Mouse (Mus musculus) hindbrain, embryonic 16.5 days (tissue): ENCODE measurements around the gene Meis2. TPM values are rescaled to one million over a fixed set of nuclear protein-coding genes. Genes with fewer than 3 reads are reported as not detected.

Experiments used
- ATAC-seq: fragments of 200-750 bp; cut with Nextera tagmentation; 2 replicates; pipeline ENCODE4 v1.8.0; 2017; ENCODE audit warnings: moderate TSS enrichment, moderate library complexity
- H3K27ac ChIP-seq: fragments of 300-500 bp; sonication (generic); 2 replicates; pipeline ENCODE4 v1.5.1; 2014; ENCODE audit warnings: low read depth, mild to moderate bottlenecking, control low read depth, low read length, moderate library complexity
- H3K27me3 ChIP-seq: fragments of 300-500 bp; sonication (generic); replicated peaks from 2 replicates; pipeline ENCODE4 v1.6.1; 2014; ENCODE audit warnings: low read length; ENCODE audit not compliant: control insufficient read depth, insufficient read depth
- H3K36me3 ChIP-seq: fragments of 300-500 bp; sonication (generic); 2 replicates; pipeline ENCODE4 v1.6.1; 2014; ENCODE audit warnings: mild to moderate bottlenecking, low read length, moderate library complexity, mixed read lengths; ENCODE audit not compliant: control insufficient read depth, insufficient read depth
- H3K4me1 ChIP-seq: fragments of 300-500 bp; sonication (generic); 2 replicates; pipeline ENCODE4 v1.6.1; 2014; ENCODE audit warnings: low read depth, low read length; ENCODE audit not compliant: control insufficient read depth, insufficient read depth
- H3K4me2 ChIP-seq: fragments of 300-500 bp; sonication (generic); 2 replicates; pipeline ENCODE4 v1.6.1; 2014; ENCODE audit warnings: mild to moderate bottlenecking, low read length, control low read depth, moderate library complexity
- H3K4me3 ChIP-seq: fragments of 300-500 bp; sonication (generic); 2 replicates; pipeline ENCODE4 v1.5.1; 2014; ENCODE audit warnings: mild to moderate bottlenecking, low read length, control low read depth, moderate library complexity
- H3K9ac ChIP-seq: fragments of 300-500 bp; sonication (generic); 2 replicates; pipeline ENCODE4 v1.6.1; 2014; ENCODE audit warnings: low read depth, mild to moderate bottlenecking, control low read depth, low read length, moderate library complexity
- H3K9me3 ChIP-seq: fragments of 300-500 bp; sonication (generic); 2 replicates; pipeline ENCODE4 v1.6.1; 2014; ENCODE audit warnings: mild to moderate bottlenecking, low read length, moderate library complexity; ENCODE audit not compliant: control insufficient read depth
- WGBS: fragments of 180-500 bp; shearing (Covaris S2); extraction: QIAGEN DNeasy Blood & Tissue Kit; methylation state at CpG from one replicate; pipeline ENCODE4 v1.1.7; 2014; 5-methylcytosine and 5-hydroxymethylcytosine counted together
- polyA plus RNA-seq: library from polyadenylated mRNA; unstranded; fragments of >200 nt; fragmentation: Nextera tagmentation; extraction: Ambion mirVana; gene quantifications from 2 replicates; pipeline ENCODE4 v1.2.1, GENCODE M21; 2015

Gene Meis2
- polyA plus RNA-seq, 1 experiment from 2014 or later, result 128 TPM

DNA sequence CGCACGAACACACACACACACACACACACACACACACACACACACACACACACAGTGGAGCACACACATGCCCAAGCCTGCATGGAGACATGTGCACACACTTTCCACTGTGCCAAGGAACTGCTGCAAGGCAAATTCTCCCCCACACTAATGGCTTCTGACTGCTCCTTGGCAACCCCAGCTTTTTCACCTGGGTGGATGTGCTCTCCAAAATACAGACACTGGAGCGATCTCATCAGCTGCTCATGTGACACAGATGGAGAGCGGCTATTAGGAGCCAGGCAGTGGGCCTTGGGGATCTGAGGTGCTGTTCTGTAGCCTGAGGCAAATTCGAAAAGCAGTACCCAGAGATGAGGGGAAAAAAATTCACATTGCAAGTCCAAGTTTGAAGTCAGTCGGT is 63.3 kb downstream of the Meis2 start:
- no peaks in the 10 kb centered on the region for H3K9me3 ChIP-seq
- no peak overlapping the region for H3K9ac ChIP-seq
- no peaks in the 10 kb centered on the region for H3K27me3 ChIP-seq
- no peak overlapping the region; the same call in 1 of the 2 replicates for H3K27ac ChIP-seq
- no peak overlapping the region for H3K4me2 ChIP-seq
- no peaks in the 10 kb centered on the region for H3K36me3 ChIP-seq
- no peak overlapping the region for H3K4me3 ChIP-seq
- peak; percentile 37; the same call in 1 of the 2 replicates for ATAC-seq
- 44% methylated on average over 6 of the region's 6 CpGs for WGBS
- H3K4me1 ChIP-seq, result peaks cover 18% of the 10 kb centered on the region

DNA sequence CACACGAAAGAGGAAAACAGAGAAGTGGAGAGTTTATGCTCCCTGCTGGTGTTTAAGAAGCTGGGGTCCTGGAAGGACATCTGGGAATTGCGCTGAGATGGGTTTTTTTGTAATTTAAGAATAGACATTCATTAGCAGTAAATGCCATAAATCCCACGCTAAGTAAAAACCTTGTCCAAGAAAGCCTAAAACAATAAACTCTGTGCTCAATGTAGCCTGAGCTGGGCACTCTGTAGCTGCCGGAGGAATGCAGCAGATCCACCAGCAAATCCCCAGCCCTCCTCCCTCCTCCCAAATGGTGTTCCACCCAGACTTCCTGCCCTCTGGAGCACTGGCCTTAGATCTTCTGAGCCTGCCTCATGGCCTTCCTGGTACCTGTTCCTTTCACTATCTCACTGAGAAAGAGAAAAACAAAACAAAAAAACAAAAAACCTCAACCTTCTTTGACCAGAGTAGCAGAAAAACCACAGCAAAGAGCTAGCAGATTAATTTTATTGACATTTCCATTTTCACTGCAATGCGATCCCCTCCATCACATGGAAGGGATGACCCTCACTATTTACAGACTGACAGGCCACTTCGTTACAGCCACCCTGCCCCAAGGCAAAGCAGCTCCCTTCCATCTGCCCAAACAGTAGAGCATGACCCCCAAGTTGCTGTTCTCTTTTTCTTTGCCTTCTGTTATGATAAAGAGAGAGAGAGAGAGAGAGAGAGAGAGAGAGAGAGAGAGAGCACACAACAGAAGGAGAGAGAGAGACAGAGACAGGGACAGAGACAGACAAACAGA is 64.1 kb downstream of the Meis2 start:
- H3K27me3 ChIP-seq, result no peaks in the 10 kb centered on the region
- H3K9ac ChIP-seq, result no peak overlapping the region
- H3K4me2 ChIP-seq, result no peak overlapping the region
- no peaks in the 10 kb centered on the region for H3K9me3 ChIP-seq
- H3K36me3 ChIP-seq, result no peaks in the 10 kb centered on the region
- WGBS, result 36% methylated on average over 6 of the region's 6 CpGs
- no peak; the same call in 1 of the 2 replicates for ATAC-seq
- H3K4me1 ChIP-seq, result peaks cover 18% of the 10 kb centered on the region
- H3K27ac ChIP-seq, result peak overlapping the region; percentile 5; the same call in 1 of the 2 replicates
- no peak overlapping the region for H3K4me3 ChIP-seq

DNA sequence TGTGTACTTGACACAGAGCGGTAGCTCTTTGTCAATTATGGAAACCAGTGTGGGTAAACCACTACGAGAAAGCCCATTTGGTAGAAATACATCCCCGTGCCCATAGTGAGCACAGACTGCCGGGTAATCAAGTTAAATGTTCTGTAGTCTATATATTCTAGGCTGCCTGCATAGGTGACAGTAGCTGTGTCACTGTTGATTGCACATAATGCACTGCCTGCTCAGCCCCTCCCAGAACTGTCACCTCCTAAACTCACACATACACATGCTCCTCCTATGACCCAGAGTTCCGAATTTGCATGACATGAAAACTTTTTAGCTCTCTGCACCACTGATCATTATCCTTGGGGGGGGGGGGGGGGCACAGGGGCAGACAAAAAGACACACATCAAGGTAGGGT is 65.1 kb downstream of the Meis2 start:
- H3K36me3 ChIP-seq, result no peaks in the 10 kb centered on the region
- no peaks in the 10 kb centered on the region for H3K9me3 ChIP-seq
- H3K4me1 ChIP-seq, result peaks cover 18% of the 10 kb centered on the region
- WGBS, result 71% methylated on average over 5 of the region's 5 CpGs
- ATAC-seq, result no peak
- no peak overlapping the region for H3K27ac ChIP-seq
- H3K4me2 ChIP-seq, result no peak overlapping the region
- no peaks in the 10 kb centered on the region for H3K27me3 ChIP-seq
- no peak overlapping the region for H3K9ac ChIP-seq
- no peak overlapping the region for H3K4me3 ChIP-seq

DNA sequence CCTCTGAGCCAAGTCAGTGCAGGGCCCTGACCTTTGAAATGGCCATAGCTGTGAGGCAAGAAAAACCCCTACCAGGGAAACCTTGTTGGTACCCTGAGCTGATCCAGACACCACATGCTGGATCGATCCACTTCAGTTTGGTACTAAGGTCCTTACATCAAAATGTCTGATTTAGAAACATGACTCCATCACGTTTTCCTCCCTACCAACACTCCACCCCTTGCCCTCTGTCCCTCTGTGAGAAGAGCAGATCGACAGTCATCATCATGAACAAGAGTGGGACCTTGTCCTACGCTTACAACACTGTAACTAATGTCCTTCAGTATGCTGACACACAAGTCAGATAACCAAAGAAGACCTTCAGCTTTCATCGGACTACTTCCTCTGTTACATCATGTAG is 66.8 kb downstream of the Meis2 start:
- no peak for ATAC-seq
- 82% methylated on average over 5 of the region's 5 CpGs for WGBS
- peaks cover 18% of the 10 kb centered on the region for H3K4me1 ChIP-seq

DNA sequence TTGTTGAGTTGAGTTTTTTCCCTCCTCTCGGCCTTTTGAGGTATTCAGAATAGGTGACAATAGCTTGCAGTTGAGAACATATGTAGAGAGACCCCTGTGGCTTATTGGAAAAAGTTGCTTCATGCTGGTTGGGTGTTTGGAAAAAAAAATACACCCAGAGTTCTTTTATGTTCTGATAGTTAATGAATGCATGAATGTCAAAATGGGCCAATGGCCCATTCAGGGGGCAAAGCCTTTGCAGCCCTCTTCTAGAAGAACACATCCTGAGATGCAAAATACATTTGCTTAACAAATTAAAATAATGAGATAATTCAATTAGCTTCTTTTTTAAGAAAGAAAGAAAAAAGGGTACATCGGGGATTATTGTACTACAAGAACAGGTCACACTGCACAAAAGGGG is 69.2 kb downstream of the Meis2 start:
- Histone ChIP-seq H3K4me2 (no peak overlapping the region), H3K27ac (no peak overlapping the region), H3K9me3 (no peaks in the 10 kb centered on the region), H3K9ac (no peak overlapping the region), H3K4me3 (no peak overlapping the region), H3K36me3 (no peaks in the 10 kb centered on the region), H3K4me1 (peaks cover 10% of the 10 kb centered on the region), H3K27me3 (no peaks in the 10 kb centered on the region)
- 34% methylated on average over 2 of the region's 2 CpGs for WGBS
- no peak for ATAC-seq

More for the DNA sequence above, 66.8 kb downstream of the Meis2 start:
- no peak overlapping the region for H3K27ac ChIP-seq
- H3K4me3 ChIP-seq, result no peak overlapping the region
- no peak overlapping the region for H3K9ac ChIP-seq
- no peaks in the 10 kb centered on the region for H3K9me3 ChIP-seq
- H3K27me3 ChIP-seq, result no peaks in the 10 kb centered on the region
- H3K36me3 ChIP-seq, result no peaks in the 10 kb centered on the region
- no peak overlapping the region for H3K4me2 ChIP-seq

DNA sequence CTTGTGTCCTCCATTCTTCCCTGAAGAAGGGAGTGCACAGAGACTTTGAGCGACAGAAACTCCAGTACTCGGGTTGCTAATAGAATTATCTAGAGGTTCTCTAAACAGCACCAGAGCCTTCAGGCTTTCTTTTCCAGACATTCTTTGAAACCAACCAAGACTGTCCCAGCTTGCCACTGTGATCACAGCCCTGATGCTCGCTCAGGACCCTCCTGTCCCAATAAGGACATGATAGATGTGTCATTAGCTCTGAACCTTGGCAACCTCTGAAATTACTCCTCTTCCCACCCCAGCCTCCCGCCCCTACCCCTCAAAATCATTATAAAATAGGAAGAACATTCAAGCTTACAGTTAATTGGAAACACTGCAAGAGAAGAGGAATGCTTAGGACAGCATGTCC is 71.8 kb downstream of the Meis2 start:
- 0 out of 2 replicates have a peak, but pooled peaks have one; percentile 9 for ATAC-seq
- Histone ChIP-seq H3K27me3 (no peaks in the 10 kb centered on the region), H3K9ac (no peak overlapping the region), H3K9me3 (no peaks in the 10 kb centered on the region), H3K36me3 (0 out of 2 replicates have a peak, but pooled peaks cover 3% of the 10 kb centered on the region), H3K27ac (no peak overlapping the region; the same call in 1 of the 2 replicates), H3K4me3 (no peak overlapping the region), H3K4me1 (peaks cover 5% of the 10 kb centered on the region), H3K4me2 (no peak overlapping the region)
- WGBS, result 67% methylated on average over 4 of the region's 4 CpGs

DNA sequence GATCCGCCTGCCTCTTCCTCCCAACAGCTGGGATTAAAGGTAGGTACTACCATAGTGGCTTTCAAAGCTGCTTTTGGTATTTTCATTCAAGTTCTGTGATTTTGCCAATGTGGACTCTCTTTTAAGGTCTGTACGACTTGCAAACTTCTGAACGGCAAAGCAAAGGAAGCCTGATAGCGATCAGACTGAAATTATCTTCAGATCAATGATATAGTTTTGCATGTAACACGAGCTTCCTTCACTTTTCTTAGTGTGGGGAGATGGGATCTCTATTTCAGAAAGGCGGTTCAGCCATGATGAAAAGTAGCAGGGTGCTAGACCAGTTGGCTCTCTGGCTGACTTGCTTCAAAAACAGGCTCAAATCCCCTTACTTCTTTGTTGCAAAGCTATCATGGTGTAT is 76.4 kb downstream of the Meis2 start:
- Histone ChIP-seq H3K9ac (no peak overlapping the region), H3K36me3 (0 out of 2 replicates have a peak, but pooled peaks cover 3% of the 10 kb centered on the region), H3K27me3 (no peaks in the 10 kb centered on the region), H3K4me1 (no peaks in the 10 kb centered on the region; the same call in 1 of the 2 replicates), H3K4me2 (no peak overlapping the region), H3K4me3 (no peak overlapping the region), H3K27ac (no peak overlapping the region), H3K9me3 (no peaks in the 10 kb centered on the region)
- WGBS, result 95% methylated on average over 6 of the region's 6 CpGs
- ATAC-seq, result no peak

DNA sequence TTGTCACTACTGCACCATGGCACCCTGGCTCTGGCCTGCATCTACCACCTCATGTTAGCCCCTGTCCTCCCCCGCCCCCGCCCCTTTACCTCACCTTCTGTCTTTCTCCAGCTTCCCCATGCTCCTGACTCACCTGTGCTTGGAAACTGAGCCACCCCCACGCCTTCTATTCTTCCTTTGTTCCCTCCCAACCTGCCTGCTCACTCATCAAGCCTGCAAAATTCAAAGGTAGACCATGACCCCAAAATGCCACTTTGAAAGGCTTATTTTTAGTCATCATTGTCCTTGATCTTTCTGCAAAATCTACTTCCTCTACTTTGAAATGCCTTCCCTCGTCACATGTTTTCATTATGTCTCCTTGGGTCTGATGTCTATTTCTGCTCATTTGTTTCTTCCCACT is 77.2 kb downstream of the Meis2 start:
- Histone ChIP-seq H3K9me3 (no peaks in the 10 kb centered on the region), H3K4me3 (no peak overlapping the region), H3K9ac (no peak overlapping the region), H3K4me1 (no peaks in the 10 kb centered on the region; the same call in 1 of the 2 replicates), H3K36me3 (0 out of 2 replicates have a peak, but pooled peaks cover 3% of the 10 kb centered on the region), H3K27ac (no peak overlapping the region), H3K27me3 (no peaks in the 10 kb centered on the region), H3K4me2 (no peak overlapping the region)
- 95% methylated on average over 4 of the region's 4 CpGs for WGBS
- no peak for ATAC-seq

DNA sequence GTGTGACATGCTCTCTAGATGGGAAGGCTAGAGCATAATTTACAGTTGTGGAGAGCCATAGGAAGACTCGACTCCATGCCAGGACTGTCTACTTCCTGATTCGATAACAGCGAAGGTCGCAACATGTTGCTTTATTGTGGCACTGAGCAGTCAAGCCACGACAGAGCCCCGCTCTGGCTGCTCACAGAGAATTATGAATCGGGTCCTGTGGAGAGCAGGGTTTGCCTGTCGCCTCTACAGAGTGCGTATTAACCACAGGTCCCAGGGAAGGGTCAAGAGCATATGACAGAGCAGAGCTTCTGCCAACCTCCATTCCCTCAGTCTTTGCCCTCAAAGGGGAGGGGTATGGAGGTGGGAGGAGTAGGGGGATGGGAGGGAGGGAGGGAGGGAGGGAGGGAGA is 80.7 kb downstream of the Meis2 start:
- no peaks in the 10 kb centered on the region for H3K27me3 ChIP-seq
- 64% methylated on average over 9 of the region's 9 CpGs for WGBS
- no peak overlapping the region for H3K4me2 ChIP-seq
- no peak overlapping the region for H3K9ac ChIP-seq
- ATAC-seq, result peak; percentile 27; the same call in 1 of the 2 replicates
- H3K4me1 ChIP-seq, result no peaks in the 10 kb centered on the region; the same call in 1 of the 2 replicates
- 0 out of 2 replicates have a peak, but pooled peaks cover 3% of the 10 kb centered on the region for H3K36me3 ChIP-seq
- H3K27ac ChIP-seq, result no peak overlapping the region
- no peak overlapping the region for H3K4me3 ChIP-seq
- H3K9me3 ChIP-seq, result no peaks in the 10 kb centered on the region
